Mouse (Mus musculus): ENCODE measurements around the gene BC107364. TPM values are rescaled to one million over a fixed set of nuclear protein-coding genes. Genes with fewer than 3 reads are reported as not detected.
"Not testable (repeated sequence)": the region's sequence is repeated elsewhere in the genome, so short reads cannot be mapped to it uniquely, and the experiment has no call there.

The BC107364 gene
- polyA plus RNA-seq, 1 experiment = not detected

- DNase-seq (ENCODE audit: low read depth) = peak; percentile 26
- TF ChIP-seq POLR2A (IDR thresholded peaks at IDR 0.05; ENCODE audit: borderline replicate concordance, extremely low read depth, insufficient read depth, insufficient read length, poor library complexity, severe bottlenecking) (no peak), CTCF (IDR thresholded peaks at IDR 0.05; ENCODE audit: borderline replicate concordance, extremely low read depth, insufficient read depth, insufficient read length) (no peak)
Measured at GRCm38 (mm10) chr3:96463891-96464290, 11.8 kb upstream of the BC107364 start.

- DNase-seq (ENCODE audit: low read depth) = not testable (repeated sequence)
Measured at GRCm38 (mm10) chr3:96460568-96460870, 8.4 kb upstream of the BC107364 start.

GRCm38 (mm10) chr3:96459757-96460567 is 7.9 kb upstream of the BC107364 start:
- DNase-seq (ENCODE audit: low read depth) = not testable (repeated sequence)

GRCm38 (mm10) chr3:96458886-96459439 is 6.9 kb upstream of the BC107364 start:
- DNase-seq (ENCODE audit: low read depth) = not testable (repeated sequence)

- DNase-seq (ENCODE audit: low read depth) = not testable (repeated sequence)
Measured at GRCm38 (mm10) chr3:96458008-96458407, 5.9 kb upstream of the BC107364 start.

GRCm38 (mm10) chr3:96451181-96451737 is 847 bp downstream of the BC107364 start:
- DNase-seq (ENCODE audit: low read depth) = not testable (repeated sequence)

GRCm38 (mm10) chr3:96450586-96450896 is 1.6 kb downstream of the BC107364 start:
- DNase-seq (ENCODE audit: low read depth) = not testable (repeated sequence)

GRCm38 (mm10) chr3:96449762-96450585 is 2.1 kb downstream of the BC107364 start:
- DNase-seq (ENCODE audit: low read depth) = not testable (repeated sequence)

GRCm38 (mm10) chr3:96445436-96445835 is 6.7 kb downstream of the BC107364 start:
- TF ChIP-seq POLR2A (IDR thresholded peaks at IDR 0.05; ENCODE audit: borderline replicate concordance, extremely low read depth, insufficient read depth, insufficient read length, poor library complexity, severe bottlenecking) = no peak
- no peak for TF ChIP-seq CTCF (IDR thresholded peaks at IDR 0.05; ENCODE audit: borderline replicate concordance, extremely low read depth, insufficient read depth, insufficient read length)
- no peak for DNase-seq (ENCODE audit: low read depth)

GRCm38 (mm10) chr3:96440578-96440977 is 11.5 kb downstream of the BC107364 start:
- DNase-seq (ENCODE audit: low read depth) = peak; percentile 90
- TF ChIP-seq CTCF (IDR thresholded peaks at IDR 0.05; ENCODE audit: borderline replicate concordance, extremely low read depth, insufficient read depth, insufficient read length) (peak; percentile 87), POLR2A (IDR thresholded peaks at IDR 0.05; ENCODE audit: borderline replicate concordance, extremely low read depth, insufficient read depth, insufficient read length, poor library complexity, severe bottlenecking) (no peak)

GRCm38 (mm10) chr3:96435557-96436091 is 16.5 kb downstream of the BC107364 start:
- peak; percentile 59 for DNase-seq (ENCODE audit: low read depth)
- no peak for TF ChIP-seq POLR2A (IDR thresholded peaks at IDR 0.05; ENCODE audit: borderline replicate concordance, extremely low read depth, insufficient read depth, insufficient read length, poor library complexity, severe bottlenecking)
- no peak for TF ChIP-seq CTCF (IDR thresholded peaks at IDR 0.05; ENCODE audit: borderline replicate concordance, extremely low read depth, insufficient read depth, insufficient read length)

GRCm38 (mm10) chr3:96432207-96432606 is 19.9 kb downstream of the BC107364 start:
- no peak for DNase-seq (ENCODE audit: low read depth)
- TF ChIP-seq CTCF (IDR thresholded peaks at IDR 0.05; ENCODE audit: borderline replicate concordance, extremely low read depth, insufficient read depth, insufficient read length) (no peak), POLR2A (IDR thresholded peaks at IDR 0.05; ENCODE audit: borderline replicate concordance, extremely low read depth, insufficient read depth, insufficient read length, poor library complexity, severe bottlenecking) (no peak)

- no peak for DNase-seq (ENCODE audit: low read depth)
- TF ChIP-seq POLR2A (IDR thresholded peaks at IDR 0.05; ENCODE audit: borderline replicate concordance, extremely low read depth, insufficient read depth, insufficient read length, poor library complexity, severe bottlenecking) (no peak), CTCF (IDR thresholded peaks at IDR 0.05; ENCODE audit: borderline replicate concordance, extremely low read depth, insufficient read depth, insufficient read length) (no peak)
Measured at GRCm38 (mm10) chr3:96429819-96430132, 22.3 kb downstream of the BC107364 start.
